Mouse (Mus musculus): ENCODE measurements around the gene Phyhd1. TPM values are rescaled to one million over a fixed set of nuclear protein-coding genes. Genes with fewer than 3 reads are reported as not detected.

Gene Phyhd1
- total RNA-seq, 2 experiments from 2014 or later = 8.4 to 19.5 TPM

DNA sequence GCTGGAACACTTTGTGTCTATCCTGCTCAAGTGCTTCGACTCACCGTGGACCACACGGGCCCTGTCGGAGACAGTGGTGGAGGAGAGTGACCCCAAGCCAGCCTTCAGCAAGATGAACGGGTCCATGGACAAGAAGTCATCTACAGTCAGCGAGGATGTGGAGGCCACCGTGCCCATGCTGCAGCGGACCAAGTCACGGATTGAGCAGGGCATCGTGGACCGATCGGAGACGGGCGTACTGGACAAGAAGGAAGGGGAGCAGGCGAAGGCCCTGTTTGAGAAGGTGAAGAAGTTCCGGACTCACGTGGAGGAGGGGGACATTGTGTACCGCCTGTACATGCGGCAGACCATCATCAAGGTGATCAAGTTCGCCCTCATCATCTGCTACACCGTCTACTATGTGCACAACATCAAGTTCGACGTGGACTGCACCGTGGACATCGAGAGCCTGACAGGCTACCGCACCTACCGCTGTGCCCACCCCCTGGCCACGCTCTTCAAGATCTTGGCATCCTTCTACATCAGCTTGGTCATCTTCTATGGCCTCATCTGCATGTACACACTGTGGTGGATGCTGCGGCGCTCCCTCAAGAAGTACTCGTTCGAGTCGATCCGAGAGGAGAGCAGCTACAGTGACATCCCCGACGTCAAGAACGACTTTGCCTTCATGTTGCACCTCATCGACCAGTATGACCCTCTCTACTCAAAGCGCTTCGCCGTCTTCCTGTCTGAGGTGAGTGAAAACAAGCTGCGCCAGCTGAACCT lies 10.2 kb upstream of the Phyhd1 start:
- DNase-seq = no peak

DNA sequence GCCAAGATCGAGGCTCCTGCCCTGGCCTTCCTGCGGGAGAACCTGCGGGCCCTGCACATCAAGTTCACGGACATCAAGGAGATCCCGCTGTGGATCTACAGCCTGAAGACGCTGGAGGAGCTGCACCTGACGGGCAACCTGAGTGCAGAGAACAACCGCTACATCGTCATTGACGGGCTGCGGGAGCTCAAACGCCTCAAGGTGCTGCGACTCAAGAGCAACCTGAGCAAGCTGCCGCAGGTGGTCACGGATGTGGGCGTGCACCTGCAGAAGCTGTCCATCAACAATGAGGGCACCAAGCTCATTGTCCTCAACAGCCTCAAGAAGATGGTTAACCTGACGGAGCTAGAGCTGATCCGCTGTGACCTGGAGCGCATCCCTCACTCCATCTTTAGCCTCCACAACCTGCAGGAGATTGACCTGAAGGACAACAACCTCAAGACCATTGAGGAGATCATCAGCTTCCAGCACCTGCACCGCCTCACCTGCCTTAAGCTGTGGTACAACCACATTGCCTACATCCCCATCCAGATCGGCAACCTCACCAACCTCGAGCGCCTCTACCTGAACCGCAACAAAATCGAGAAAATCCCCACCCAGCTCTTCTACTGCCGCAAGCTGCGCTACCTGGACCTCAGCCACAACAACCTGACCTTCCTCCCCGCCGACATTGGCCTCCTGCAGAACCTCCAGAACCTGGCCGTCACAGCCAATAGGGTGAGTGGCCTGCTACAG lies 9.2 kb upstream of the Phyhd1 start:
- DNase-seq = no peak

DNA sequence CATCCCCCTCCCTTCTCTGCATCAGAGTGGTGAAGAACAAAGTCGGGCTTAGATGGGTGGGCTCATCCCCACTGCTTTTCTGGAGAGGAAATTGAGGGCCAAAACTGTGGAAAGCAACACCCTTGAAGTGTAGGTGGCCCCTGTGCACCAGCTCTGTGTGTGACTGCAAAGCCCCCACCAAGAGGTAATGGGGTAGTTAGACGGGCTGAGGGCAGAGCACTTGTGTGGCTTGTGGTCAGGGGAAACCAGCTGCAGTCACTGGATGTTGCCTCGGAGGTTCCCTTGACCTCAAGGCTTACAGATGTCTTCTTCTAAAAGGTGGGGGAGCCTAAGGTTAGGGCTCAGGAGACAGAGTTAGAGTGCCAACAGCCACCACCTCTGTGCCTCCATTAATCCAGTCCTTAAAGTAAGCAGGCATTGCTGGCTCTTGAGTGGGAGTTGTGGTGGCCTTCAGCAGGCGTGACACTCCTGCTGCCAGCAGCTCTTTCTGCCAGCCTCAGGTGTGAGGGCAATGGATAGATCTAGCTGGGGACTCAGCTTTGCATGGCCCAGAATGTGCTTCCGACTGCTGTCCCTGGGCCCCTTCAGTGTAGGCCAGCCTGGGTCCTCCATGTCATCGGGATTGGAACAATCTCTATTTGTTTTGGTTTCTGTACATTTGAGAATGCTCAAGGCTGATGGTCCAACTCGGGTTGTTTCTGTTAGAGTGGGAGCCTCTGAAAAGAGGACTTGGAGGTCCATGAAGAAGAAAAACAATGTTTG lies 8.1 kb upstream of the Phyhd1 start:
- DNase-seq = no peak

DNA sequence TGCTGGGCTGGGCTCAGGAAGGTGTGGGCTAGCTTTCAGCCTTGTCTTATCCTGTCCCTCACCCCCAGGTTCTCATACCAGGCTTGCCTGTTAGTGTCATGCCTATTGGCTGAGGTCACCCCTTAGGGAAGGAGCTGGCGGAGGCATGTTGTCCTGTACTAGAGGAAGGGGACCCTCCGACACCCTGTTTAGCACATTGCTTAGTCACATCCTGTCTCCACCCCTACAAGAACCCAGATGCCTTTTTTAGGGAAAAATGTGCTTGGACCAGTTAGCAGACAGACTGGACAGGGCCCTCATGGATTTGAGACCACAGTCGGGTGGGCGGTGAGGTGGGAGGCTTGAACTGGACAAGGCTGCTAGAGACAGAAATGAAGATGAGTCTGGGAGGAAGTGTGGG lies 7.4 kb upstream of the Phyhd1 start:
- DNase-seq = peak; percentile 79

DNA sequence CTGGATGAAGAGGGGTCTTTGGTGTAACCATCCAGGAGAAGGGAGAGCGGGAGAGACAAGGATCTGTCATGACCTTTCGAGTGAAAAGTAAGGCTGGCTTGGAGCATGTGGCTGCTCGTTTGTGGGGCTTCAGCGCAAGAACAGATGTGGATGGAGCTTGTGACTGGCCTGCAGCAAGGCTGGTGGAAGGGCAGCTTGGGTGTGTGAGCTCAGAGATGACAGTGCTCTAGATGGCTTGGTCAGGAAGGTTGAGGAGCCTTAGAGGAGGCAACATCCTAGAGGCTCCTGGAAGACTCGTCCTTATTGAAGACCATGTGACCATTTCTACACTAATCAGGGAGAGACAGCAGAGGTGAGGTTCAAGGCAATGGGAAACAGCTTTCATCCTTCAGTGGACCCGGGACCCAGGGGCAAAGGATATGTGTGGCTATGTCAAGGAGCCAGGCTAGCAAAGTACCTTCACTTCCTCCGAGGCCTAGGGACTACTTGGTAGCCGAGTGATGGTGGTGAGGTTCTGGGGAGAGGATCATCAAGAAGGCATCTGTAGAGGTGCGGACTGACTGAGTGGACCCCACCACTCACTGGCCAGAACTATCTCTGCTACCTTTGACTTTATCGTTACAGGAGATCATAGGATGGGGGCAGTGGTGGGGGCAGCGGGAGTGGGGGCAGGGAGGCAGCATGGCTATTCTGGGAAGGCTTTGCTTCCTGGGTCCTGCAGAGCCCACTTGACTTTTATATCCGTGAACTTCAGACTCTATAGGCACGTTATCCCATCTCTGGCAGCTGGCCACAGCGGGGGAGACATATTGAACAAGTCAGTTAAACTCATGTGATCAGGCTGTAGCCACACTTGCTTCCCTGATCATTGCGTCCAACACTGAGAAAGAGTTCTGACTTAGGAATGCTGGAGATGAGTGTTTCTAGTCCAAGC lies 6.6 kb upstream of the Phyhd1 start:
- DNase-seq = no peak

DNA sequence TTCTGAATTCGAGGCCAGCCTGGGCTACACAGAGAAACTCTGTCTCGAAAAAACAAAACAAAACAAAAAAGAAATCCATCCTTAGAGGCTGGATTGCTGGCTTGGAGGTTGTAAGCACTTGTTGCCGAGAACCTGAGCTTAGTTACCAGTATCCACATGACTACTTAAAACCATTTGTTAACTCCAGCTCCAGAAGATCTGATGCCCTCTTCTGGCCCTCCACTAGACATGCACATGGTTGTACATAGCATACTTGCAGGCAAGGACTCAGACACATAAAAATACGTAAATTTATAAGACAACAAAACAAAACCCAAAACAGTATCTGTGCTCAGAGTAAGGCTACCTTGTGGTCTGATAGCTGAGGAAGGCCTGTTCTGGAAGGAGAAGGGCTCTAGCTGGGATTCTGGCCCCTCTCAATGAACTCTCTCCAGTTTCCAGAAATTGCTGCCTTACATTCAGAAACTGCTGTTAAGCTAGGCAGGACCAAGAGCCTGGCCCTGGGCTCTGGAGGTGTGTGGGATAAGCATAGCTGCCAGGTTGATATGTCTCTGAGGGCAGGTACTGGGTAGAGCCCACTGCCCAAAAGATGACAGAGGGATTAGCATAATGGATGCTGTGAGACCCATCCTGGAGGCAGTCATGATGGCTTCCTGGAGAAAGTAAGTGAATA lies 4.8 kb upstream of the Phyhd1 start:
- no peak for DNase-seq

DNA sequence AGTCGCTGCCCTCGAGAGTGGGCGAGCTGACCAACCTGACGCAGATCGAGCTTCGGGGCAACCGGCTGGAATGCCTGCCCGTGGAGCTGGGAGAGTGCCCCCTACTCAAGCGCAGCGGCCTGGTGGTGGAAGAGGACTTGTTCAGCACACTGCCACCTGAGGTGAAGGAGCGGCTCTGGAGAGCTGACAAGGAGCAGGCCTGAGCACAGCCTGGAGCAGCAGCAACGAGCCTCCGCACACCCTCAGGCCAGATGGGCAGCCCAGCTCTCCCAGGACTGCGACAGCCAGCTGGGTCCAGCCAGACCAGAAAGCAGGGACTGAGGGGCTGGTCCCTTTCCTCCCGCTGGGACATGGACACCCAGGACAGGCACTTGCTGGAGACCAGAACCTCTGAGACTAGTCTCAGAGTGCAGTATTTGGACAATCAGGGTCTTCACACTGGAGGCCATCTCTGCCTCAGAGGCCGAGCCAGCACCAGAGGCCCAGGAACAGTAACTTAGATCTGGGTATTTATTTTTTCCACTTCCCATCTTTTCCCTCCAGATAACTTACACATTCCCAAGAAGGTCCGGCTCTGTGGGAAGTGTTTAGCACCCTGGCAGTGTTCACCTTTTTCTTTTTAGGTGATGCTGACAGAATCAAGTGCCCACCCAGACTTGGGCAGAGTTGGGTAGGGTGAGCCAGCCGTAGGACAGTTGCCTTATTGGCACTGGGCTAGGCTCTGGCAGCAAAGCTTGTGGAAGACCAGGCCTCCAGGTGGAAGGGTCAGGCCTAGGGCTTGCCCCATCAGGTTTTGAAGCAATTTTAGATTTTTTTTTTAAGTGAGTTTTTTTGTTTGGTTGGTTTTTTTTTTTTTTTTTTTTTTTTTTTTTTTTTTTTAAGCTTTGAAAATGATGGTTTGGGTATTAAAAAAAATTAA lies 3.8 kb upstream of the Phyhd1 start:
- DNase-seq = no peak

DNA sequence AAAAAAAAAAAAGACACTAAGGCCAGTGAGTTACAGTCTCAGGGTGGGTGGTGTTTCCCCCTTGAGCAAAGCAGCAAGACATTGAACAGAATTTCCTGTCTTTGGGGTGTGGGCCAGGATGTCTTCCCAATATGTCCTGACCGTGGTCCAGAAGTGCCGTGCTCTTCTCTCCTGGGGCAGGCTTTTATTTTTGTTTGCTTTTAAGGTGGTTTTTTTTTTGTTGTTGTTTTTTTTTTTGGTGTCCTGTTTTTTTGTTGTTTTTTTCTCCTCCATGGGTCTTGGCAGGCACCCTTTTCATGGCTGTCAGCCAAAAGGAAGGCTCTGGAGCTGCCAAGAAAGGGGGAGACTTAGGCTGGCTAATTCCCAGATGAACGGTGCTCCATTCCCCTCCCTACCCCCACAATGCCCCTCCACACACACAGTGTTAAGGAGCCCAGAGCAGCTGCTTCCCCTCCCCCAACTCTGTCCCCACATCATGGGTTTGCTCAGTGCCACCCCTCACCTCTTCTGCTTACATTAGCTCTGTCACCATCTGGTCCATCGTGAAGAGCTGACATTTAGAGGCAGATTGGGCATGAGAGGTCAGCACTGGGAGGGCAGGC lies 3.1 kb upstream of the Phyhd1 start:
- peak; percentile 58 for DNase-seq

DNA sequence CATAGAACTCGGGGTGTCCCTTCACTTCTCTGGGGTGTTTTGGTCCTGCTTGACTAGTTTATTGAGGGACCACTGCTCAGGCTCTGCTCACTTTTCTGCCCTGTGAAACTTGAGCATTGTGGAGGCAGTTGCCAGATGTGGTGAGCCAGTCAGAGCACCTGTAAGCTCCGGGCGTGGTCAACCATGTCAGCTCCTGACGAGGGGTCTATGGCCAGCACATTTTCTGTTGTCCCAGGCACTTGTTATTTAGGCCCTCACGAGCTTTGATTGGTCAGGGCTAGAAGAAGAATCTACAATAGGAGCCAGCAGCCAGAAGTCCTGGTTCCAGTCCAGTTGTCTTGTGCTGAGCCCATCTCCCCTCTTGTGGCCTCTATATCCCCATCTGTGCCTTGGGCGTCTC lies 2.2 kb upstream of the Phyhd1 start:
- no peak for DNase-seq

DNA sequence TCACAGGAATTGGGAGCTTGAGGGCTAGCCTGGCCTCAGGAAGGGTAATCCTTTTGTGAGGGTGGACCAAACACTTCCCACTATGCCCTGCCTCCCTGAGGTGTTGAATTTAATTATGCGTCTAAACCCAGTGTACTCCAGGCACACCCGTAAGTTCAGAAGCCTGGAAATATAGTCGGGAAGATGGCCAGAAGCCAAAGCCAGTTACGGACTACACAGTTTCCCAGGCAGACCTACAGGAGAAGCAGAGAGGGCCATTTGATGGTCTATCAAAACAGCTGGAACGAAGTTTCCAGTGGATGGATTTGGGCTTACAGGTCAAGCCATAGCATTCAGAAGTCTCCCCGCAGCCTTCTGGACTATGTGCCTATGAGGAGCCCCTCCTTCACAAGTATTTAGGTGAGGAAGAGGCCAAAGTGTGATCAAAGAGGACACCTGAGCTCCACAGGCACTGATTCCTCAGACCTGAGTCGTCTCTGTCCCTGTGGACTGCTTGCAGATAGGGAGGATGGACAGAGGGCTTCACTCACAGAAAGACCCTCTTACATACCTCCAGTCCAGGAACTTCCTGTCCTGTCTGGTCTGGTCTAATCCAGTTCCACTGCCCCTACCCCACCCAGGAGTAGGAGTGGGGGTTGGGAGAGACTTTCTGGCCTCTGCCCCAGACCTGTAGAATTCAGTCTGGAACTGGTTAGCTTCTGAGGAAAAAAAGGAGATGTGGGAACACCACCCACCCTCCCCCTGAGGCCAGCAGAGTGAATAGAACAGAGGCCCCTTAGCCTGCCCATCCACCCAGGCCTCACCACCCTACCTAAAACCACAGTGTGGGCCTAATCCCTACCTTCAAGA lies 1.1 kb upstream of the Phyhd1 start:
- DNase-seq = no peak

DNA sequence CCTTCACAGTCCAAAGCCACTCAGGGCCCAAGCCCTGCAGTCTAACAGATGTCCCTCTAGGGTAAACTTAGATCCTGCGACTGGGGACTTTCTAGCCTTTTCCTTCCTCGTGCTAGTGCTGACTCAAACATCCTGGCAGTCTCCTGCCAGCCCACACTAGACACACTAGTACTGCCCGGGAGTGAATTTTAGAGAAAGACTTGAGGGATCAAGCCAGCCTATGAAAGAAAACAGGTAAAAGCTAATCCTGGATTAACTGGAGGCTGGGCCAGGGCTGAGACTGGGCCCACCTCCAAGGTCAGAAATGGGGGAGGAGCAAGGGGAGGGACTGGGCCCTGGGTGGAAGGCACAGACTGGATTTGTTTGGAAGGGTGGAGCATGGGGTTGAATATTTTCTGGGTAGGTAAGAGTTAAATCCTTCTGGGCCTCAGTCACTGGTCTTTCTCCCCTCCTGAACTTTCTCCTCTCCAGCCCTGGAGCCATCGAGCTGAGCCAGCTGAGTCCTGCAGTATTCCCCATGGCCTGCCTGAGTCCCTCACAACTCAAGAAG lies 464 bp downstream of the Phyhd1 start:
- DNase-seq = peak; percentile 81

DNA sequence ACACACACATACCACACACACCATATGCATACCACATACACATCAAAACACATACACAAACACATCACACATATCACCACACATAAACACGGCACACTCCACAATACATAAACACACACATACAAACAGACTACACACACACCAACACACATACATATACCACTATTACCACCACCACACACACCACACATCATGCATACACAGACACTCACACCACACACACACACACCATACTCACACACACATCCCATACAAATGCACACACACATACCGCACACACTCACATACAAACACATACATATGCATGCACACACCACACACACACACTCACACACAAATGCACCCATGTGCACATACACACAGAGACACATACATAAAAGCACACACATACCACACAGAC lies 1.5 kb downstream of the Phyhd1 start:
- no peak for DNase-seq

DNA sequence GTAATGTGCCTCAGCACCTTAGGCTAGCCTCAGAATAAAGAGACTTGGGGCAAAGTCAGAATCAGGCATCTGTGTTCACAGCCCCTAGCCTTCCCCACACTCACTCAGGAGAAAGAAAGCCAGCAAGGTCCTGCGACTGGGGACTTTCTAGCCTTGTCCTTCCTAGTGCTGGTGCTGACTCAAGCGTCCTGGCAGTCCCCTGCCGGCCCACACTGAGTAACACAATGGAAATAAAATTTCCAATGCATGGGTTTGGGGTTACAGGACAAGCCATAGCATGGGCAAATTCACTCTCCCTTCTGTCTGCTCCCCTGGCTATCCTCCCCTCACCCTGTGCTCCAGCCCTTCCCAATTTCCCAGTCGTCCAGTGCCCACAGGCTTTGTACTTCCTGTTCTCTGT lies 2.4 kb downstream of the Phyhd1 start:
- DNase-seq = no peak

DNA sequence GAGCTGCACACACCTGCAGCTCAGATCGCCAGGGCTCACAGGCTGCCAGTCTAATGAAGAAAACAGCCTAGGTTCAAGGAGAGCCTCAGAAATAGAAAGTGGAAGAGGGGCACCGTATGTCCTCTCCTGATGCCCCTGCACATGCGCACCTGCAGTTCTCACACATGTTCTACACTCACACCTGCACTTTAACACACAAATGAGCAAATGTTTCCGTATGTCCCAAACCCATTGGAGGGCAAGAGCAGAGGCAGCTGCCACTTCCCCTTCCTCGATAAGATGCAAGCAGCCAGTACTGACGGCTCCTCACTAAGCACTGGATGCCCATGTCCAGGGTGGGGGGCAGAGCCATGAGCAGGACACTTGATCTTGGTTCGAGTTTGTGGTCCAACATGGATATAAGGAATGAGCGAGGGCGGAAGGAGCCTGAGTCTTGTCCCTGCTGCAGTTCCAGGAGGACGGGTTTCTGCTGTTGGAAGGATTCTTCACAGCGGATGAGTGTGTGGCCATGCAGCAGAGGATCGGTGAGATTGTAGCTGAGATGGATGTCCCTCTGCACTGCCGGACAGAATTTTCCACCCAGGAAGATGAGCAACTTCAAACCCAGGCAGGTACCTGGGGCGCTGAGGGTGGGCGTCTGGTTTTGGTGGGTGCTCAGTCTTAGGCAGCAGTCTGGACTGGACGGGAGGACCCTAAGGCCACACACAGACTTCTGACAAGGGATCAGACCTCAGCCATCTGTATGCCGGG lies 3.4 kb downstream of the Phyhd1 start:
- no peak for DNase-seq

DNA sequence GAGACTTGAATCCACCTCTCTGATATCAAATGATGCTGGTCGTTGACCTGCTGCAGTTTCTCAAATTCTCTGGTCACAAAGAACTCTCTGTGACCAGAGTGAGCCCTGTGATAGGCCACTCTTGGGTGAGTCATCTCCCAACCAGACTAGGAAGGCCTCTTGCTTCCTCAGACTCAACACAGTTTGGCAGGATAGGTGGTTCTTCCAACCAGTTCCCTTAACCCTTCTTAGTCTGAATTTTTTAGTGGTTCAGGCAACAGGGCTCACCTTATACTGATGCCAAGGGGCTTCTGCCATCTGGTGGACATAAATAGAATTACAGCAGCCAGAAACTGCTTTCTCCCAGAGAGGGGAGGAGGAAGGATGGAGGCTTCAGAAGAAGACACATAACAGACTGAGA lies 4.1 kb downstream of the Phyhd1 start:
- DNase-seq = peak; percentile 76

DNA sequence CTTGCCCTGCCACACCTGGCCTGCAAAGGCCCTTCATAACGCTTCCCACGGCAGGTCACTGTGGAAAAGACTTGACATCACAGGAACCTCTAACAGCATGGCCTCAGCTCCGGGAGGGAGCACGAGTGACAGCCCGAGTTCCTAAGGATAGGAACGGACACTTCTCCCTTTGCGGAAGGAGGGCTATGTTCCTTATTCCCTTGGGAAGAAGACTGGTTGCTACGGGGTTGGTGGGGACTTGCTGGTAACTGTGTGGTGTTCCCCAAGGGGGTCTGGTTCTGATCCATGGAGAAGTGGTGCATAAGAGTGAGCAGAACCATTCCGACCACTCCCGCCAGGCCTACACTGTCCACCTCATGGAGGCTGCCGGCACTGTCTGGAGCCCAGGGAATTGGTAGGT lies 14.7 kb downstream of the Phyhd1 start, which contains the start of gene Gm28038:
Gm28038 (plus strand) TSS at position 301 of the 400 bp plus-strand sequence.
- DNase-seq = no peak

DNA sequence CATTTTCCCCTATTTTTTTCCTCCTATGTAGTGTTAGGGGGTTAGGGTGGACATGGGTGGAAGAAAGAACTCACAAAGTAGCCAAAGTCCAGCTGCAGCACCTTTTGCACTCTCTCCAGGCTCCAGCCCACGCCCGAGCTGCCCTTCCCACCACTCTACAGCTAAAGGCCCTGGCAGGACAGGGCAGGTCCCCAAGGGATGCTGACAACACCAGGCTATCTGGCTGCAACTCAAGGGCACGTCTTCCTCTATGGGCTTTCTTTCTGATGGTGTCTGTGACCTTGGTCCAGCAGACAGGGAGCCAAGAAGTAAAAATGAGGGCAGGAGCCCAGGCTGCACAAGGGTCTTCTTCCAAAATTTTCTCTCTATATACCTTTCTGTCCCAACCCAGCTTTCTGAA lies 15.6 kb downstream of the Phyhd1 start:
- no peak for DNase-seq

DNA sequence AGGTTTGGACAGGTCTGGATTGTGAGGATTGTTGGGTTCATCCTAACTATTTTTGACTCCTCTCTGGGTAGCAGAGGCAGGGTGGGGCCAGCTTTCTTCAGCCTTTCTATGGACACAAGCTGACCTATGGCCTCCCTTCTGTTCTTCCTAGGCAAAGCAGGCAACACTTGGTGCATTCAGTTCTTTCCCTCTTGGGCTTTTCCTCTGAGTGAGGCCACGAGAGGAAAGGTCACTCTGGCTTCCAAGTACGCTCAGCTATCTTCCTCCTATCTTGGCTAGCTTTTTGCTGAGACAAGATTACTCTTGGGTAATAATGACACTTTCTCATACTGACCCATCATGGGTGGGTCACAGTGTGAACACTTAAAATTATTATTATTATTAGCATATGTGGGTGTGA lies 17.2 kb downstream of the Phyhd1 start:
- no peak for DNase-seq
